Mouse (Mus musculus): ENCODE data around the gene Eif5a. TPM values are rescaled to one million over a fixed set of nuclear protein-coding genes. Genes with fewer than 3 reads are reported as not detected.

The Eif5a gene
- polyA plus RNA-seq (2012; rRNA removed), result 270 and 293 TPM in 2 replicates

DNA sequence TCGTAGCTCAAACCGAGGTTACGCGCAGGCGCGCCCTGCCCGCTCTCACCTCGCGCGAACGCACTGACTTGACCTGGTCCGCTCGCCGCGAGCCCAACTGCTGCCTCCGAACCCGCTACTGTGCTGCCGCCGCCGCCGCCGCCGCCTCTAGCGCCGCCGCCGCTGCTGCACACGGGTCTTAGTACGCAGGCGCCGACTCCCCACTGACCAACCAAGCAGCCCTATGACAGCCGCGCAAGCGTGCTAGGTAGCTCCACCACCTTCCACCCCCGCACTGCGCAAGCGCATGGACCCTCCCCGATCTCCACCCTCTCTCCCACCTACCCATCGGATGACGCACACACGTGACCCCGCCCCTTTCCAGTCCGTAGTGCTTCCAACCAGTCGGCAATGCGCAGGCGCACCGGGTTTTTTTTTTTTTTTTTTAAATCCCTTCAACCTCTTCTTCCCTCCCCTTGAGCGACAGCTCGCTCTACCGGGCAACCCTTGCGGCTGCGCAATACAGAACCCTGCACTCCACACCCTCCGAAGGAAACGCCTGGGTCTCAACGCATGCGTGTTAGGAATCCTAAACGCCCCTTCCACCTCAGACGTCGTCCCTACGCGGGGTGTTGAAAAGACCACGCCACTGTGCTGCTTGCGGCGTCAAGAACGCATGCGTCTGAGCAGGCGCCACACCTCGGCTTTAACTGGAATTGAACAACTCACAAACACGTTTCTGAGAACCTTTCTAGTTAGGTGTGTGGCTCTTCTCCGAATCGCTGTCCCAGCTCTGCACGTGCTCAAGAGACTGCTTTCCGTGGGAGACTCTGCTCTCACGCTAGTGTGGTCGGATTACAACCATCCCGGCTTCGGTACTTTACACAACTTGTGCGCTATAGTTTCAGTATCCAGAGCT lies at the start of gene Eif5a:
TSS of gene Eif5a (minus strand) at position 845 of the 898 bp plus-strand sequence.

DNA sequence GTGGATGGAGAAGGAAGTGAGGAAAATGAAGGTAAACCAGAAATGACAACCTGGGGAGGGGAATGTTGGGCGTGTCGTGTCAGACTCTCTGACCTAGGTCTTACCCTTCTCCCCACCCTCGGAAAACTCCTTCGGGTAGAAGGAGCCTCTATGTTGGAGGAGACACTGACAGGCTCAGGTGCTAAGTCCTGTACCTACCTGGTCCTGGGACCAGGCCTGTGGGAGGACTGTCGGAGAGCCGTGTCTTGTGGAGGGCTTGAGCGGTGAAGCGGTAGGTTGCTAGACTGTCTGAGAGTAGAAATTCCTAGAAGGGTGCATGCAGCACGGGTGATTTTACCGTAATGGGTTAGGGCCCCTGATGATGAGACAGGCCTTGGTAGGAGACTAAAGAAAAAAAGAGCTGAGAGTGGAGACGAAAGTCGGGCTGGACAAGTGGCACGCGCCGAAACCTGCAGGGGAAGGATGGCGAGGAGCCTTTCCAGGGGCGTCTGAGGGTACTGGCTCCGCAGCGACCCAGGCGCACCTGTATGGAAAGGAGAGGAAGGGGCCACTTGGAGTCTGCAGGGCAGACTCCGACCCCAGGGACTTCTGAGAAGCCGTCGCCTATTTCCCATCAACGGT lies 43.0 kb upstream of the Eif5a start, which contains the start of gene Cldn7:
TSS of gene Cldn7 (plus strand) at position 130 of the 621 bp plus-strand sequence.

DNA sequence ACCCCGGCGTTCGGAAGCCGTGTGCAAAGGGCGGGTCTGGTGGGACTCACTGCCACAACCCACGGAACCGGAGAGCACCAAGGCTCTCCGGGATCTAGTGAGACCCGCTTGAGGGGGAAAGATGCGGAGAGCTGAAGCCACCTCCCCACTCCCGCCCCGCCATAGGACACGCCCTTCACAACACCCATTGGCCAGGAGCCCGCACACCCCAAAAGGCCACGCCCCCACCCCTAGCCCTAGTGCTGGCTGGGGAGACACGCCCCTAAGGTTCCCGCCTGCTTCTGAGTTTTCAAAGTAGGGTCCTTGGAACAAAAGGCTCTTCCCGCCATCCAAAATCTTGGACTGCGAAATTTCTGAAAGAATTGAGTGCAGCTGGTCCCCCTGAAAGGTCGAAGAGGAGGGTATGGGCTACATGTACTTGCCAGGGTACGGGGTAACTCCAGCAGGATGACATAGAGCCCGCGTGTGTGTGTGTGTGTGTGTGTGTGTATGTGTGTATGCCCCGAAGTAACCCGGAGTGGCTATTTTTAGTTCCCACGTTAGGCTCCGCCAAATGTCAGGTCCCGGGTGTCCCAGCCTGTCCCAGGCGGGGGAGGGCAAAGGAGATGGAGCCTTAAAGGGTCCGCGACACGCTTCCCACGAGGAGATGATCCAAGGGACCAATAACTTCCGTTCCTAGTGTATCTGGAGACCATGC lies 26.5 kb upstream of the Eif5a start, which contains the start of gene Slc2a4:
TSS of gene Slc2a4 (minus strand) at position 123 of the 697 bp plus-strand sequence.

DNA sequence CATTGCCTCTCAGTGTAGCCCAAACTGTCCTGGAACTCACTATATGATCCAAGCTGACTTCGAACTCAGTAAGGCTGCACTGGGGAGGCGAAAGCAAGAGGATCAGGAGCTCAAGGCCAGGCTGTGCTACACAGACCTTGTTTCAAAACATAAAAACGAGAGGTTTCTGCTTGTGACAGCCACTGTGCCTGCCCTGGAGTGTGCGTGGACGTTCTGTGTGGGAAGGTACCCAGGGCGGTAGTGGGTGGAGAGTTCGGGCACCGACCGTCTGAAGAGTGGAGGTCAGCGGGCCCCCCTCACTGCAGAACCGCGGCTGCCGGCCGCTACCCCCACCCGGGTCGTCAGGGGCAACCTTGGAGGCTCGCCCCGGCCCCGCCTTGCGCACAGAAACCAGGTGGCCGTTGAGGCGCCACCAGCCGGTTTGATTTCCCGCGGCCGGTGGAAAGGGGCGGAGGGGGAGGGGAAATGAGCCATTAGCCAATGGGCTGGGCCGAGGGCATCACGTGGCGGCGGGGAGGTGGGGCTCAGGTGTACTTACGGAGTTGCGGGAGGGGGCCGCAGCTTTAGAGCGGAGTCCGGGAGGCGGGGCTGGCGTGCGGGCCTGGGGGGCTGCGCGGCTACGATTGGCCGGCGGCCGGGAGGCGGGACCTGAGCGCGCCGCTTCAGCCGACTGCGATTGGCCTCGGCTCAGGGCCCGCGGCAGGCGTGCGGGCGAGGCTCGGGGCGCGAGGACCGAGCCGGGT lies 13.6 kb upstream of the Eif5a start, which contains the start of gene Ybx2:
TSS of gene Ybx2 (plus strand) at position 660 of the 743 bp plus-strand sequence.

DNA sequence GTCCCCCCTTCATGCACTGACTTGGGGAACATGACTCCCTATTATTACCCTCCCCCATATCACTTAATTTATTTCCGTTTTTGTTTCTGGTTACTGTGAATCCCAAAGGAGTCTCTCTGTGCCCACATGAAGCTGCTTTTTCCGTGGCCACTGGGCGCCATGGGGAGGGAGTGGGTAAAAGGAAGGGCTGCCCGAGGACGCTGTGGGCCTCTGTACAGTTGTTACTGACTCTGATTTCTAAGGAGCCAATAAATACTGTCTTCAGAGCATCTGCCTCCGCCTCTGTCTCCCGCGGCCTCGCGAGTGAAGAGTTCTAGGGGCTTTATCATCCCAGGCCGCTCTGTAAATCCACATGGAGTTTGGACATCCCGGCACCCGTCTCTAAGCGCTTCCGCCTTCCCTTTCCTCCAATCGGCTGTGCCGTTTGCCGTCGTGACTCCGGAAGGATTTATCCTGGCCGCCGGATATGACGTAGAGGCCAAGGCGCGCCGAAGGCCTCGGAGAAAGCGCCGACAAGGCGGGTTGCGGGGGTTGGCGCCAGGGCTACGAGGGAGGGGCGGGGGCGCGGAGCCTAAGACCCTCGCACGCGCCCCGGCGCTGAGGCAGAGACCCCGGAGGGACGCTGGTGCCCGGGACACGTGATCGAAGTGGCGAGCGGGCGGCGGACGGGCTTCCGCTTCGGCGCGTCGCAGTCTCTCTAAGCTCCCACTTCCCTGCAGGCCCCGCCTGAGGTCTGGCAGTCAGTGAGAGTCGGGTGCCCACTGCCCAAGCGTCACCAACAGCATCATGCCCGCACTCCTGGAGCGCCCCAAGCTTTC lies 8.0 kb downstream of the Eif5a start, which contains the start of gene Gps2:
TSS of gene Gps2 (plus strand) at position 335 of the 818 bp plus-strand sequence.

DNA sequence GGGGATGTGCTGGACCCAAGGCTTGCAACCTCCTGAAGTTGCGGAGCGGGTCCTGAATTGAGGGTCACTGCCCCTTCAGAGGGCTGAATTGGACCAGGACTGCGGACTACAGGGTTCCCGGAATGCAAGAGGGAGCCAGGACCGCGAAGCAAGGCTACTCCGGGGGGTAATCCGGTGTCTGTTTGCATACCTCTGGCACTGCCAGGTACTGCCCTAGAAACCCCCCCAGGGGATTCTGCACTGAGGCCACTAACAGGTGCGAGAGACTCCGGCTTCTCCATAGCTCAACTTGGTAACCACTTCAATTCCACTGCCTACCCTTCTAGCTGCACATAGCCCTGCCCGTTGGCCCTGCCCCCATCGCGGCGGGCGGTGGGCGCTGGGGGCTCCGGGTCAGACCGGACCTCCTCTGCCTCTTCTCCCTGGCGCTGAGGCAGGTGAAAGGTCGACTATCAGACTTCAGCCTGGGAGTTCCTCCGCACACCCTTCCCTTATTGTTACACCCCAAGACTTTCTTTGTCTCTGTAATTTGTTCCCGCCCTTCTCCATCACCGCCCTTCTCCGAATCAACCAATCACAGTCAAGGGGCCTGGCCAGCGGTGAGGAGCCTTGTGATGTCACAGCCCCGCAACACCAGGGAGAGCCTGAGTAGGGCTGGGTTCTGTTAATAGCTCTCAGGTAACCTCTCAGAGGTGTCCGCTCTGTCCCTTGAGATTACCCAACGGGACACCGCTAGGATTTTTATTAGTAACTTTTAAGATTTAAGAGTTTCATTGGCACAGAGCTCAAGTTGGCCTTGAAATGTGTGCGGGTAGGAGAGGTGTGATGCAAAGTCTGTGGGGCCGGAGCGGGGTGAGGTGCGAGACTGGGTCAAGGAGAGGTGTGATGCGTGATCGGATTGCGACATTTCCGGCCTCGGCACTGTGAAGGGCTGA lies 21.0 kb downstream of the Eif5a start, which contains the start of the genes 2810408A11Rik and Neurl4:
TSS of gene 2810408A11Rik (minus strand) at position 517 of the 935 bp plus-strand sequence.
TSS of gene Neurl4 (plus strand) at position 602 of the 935 bp plus-strand sequence.

DNA sequence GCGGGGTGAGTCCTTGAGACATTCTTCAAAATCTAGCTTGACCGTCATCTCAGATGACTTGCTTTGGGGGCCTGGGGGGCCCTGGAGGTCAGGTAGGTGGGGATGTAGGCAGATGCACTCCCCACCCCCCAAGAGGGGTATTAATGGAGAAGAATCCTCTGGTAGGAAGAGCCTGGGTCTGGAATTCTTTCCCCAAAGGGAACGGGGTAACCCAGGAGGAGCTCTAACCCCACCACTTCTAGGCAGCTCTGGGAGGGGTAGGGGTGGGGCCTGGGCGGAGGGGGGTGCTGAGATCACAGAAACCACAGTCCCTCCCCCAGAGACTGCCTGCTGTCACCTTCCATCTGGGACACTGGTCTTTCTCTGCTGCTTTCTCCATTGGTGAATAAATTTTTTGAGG lies 26.5 kb downstream of the Eif5a start, which contains the start of gene Acap1:
TSS of gene Acap1 (minus strand) at position 249 of the 400 bp plus-strand sequence.

DNA sequence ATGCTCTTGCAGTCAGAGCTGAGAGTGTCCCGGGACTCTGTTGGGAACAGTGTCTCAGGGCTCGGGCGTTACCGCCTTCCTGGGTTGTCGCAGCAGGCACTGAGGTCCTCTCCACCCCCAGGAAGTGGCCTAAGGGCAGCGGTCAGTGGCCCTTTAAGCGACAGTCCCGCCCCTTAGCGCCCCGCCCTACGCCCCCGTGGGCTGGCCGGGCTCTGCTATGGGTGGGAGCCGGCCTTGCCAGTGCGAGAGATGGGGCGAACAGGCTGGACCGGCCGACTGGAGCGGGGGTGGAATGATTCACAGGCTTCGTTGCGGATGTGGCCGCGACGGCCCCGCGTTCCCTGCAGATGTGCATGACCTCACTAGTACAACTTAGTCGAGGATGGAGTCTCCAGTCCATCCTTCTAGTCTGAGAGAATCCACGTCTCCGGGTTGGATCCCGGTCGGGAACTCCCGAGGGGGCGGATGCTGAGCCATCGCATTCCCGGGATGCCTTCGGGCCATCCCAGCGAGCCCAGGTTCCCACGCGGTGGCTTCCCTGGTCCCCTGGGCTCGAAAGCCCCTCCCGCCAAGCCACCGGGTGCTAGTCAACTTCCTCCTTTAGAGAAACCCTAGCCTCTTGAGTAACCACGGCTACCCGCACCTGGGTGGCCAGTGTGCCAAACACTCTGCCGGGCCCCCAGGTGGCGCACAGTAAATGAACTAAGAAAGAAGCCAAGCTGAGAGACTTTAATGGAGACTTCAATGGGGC lies 40.7 kb downstream of the Eif5a start, which contains the start of gene Kctd11:
TSS of gene Kctd11 (minus strand) at position 554 of the 751 bp plus-strand sequence.

DNA sequence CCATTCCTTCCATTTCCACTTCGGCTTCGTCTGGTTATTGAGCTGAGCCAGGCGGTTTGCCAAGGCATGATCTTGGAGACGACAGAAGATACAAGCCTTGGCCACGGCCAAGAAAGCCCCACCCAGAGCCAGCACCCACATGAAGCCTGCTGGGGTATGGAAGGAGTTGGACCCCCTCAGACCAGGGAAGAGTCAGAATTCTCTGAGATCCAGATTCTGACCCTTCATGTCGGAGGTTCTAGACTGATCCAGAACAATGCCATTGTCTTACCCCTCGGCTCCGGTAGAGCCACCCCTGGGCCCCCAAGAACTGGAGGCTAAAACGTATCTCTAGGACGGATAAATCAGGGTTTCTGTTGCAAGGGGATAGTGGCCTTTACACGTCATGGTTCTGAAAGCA lies 43.9 kb downstream of the Eif5a start, which contains the start of gene Tmem95:
TSS of gene Tmem95 (minus strand) at position 141 of the 400 bp plus-strand sequence.

Other genes with a start within 250 kb of the Eif5a start
- gene Eif4a1, start 249.5 kb downstream of the Eif5a start, polyA plus RNA-seq (2012; rRNA removed), result 190 and 192 TPM in 2 replicates
- gene Senp3, start 239.9 kb downstream of the Eif5a start, polyA plus RNA-seq (2012; rRNA removed), result 37.8 and 38.7 TPM in 2 replicates
- gene Tnfsf13, start 236.2 kb downstream of the Eif5a start, polyA plus RNA-seq (2012; rRNA removed), result 15.1 and 20.9 TPM in 2 replicates
- gene Tnfsf12, start 226.1 kb downstream of the Eif5a start, polyA plus RNA-seq (2012; rRNA removed), result 26.3 and 32.5 TPM in 2 replicates
- 5.2 and 5.7 TPM in 2 replicates for gene Tnfsfm13, start 225.9 kb downstream of the Eif5a start, polyA plus RNA-seq (2012; rRNA removed)
- 19.8 and 20.0 TPM in 2 replicates for gene Polr2a, start 163.3 kb downstream of the Eif5a start, polyA plus RNA-seq (2012; rRNA removed)
- 0.33 TPM in 1 of 2 replicates, not detected in the other for gene Slc35g3, start 160.0 kb downstream of the Eif5a start, polyA plus RNA-seq (2012; rRNA removed)
- 37.2 and 40.3 TPM in 2 replicates for gene Zbtb4, start 156.0 kb downstream of the Eif5a start, polyA plus RNA-seq (2012; rRNA removed)
- 5.7 and 8.7 TPM in 2 replicates for gene Chrnb1, start 126.0 kb downstream of the Eif5a start, polyA plus RNA-seq (2012; rRNA removed)
- gene Fgf11, start 120.1 kb downstream of the Eif5a start, polyA plus RNA-seq (2012; rRNA removed), result 6.4 and 6.9 TPM in 2 replicates
- gene Tmem102, start 116.3 kb downstream of the Eif5a start, polyA plus RNA-seq (2012; rRNA removed), result 45.7 and 55.0 TPM in 2 replicates
- gene Gm39566, start 106.7 kb downstream of the Eif5a start, polyA plus RNA-seq (2012; rRNA removed), result not detected in 2 replicates
- not detected in 2 replicates for gene Spem2, start 103.5 kb downstream of the Eif5a start, polyA plus RNA-seq (2012; rRNA removed)
- 0.22 TPM in 1 of 2 replicates, not detected in the other for gene Spem1, start 99.8 kb downstream of the Eif5a start, polyA plus RNA-seq (2012; rRNA removed)
- gene Nlgn2, start 84.2 kb downstream of the Eif5a start, polyA plus RNA-seq (2012; rRNA removed), result 19.8 and 19.9 TPM in 2 replicates
- gene Tmem256, start 83.4 kb downstream of the Eif5a start, polyA plus RNA-seq (2012; rRNA removed), result 153 and 198 TPM in 2 replicates
- 55.2 and 58.3 TPM in 2 replicates for gene Plscr3, start 75.6 kb downstream of the Eif5a start, polyA plus RNA-seq (2012; rRNA removed)
- 55.1 and 60.4 TPM in 2 replicates for gene Tnk1, start 63.2 kb downstream of the Eif5a start, polyA plus RNA-seq (2012; rRNA removed)
- gene Tmem95, start 43.9 kb downstream of the Eif5a start, polyA plus RNA-seq (2012; rRNA removed), result not detected in 2 replicates
- 4.0 and 4.9 TPM in 2 replicates for gene Kctd11, start 40.6 kb downstream of the Eif5a start, polyA plus RNA-seq (2012; rRNA removed)
- gene Acap1, start 26.4 kb downstream of the Eif5a start, polyA plus RNA-seq (2012; rRNA removed), result 6.5 and 6.7 TPM in 2 replicates
- 1.0 and 1.6 TPM in 2 replicates for gene 2810408A11Rik, start 21.0 kb downstream of the Eif5a start, polyA plus RNA-seq (2012; rRNA removed)
- 43.3 and 44.8 TPM in 2 replicates for gene Neurl4, start 20.9 kb downstream of the Eif5a start, polyA plus RNA-seq (2012; rRNA removed)
- 75.4 and 99.4 TPM in 2 replicates for gene Gps2, start 8.1 kb downstream of the Eif5a start, polyA plus RNA-seq (2012; rRNA removed)
- 121 and 125 TPM in 2 replicates for gene Ybx2, start 13.8 kb upstream of the Eif5a start, polyA plus RNA-seq (2012; rRNA removed)
- 33.6 and 50.8 TPM in 2 replicates for gene Slc2a4, start 26.2 kb upstream of the Eif5a start, polyA plus RNA-seq (2012; rRNA removed)
- gene Cldn7, start 42.8 kb upstream of the Eif5a start, polyA plus RNA-seq (2012; rRNA removed), result 779 and 796 TPM in 2 replicates
- 100 and 117 TPM in 2 replicates for gene Ctdnep1, start 59.2 kb upstream of the Eif5a start, polyA plus RNA-seq (2012; rRNA removed)
- gene Elp5, start 60.6 kb upstream of the Eif5a start, polyA plus RNA-seq (2012; rRNA removed), result 38.7 and 48.9 TPM in 2 replicates
- 207 and 284 TPM in 2 replicates for gene Gabarap, start 69.2 kb upstream of the Eif5a start, polyA plus RNA-seq (2012; rRNA removed)
- 12.3 and 13.5 TPM in 2 replicates for gene Phf23, start 73.8 kb upstream of the Eif5a start, polyA plus RNA-seq (2012; rRNA removed)
- 12.1 TPM in 2 replicates for gene Dvl2, start 78.6 kb upstream of the Eif5a start, polyA plus RNA-seq (2012; rRNA removed)
- 106 and 112 TPM in 2 replicates for gene Acadvl, start 93.5 kb upstream of the Eif5a start, polyA plus RNA-seq (2012; rRNA removed)
- 12.2 and 16.0 TPM in 2 replicates for gene Dlg4, start 95.0 kb upstream of the Eif5a start, polyA plus RNA-seq (2012; rRNA removed)
- 0.22 and 0.60 TPM in 2 replicates for gene Asgr1, start 132.1 kb upstream of the Eif5a start, polyA plus RNA-seq (2012; rRNA removed)
- 0.52 TPM in 2 replicates for gene Asgr2, start 170.7 kb upstream of the Eif5a start, polyA plus RNA-seq (2012; rRNA removed)
- 2.6 and 4.0 TPM in 2 replicates for gene Mgl2, start 208.4 kb upstream of the Eif5a start, polyA plus RNA-seq (2012; rRNA removed)
- gene Clec10a, start 234.2 kb upstream of the Eif5a start, polyA plus RNA-seq (2012; rRNA removed), result 1.3 and 3.6 TPM in 2 replicates

All from colon, adult 2 months (tissue).